Mouse (Mus musculus): ENCODE results near the gene Cd300ld3. TPM values are rescaled to one million over a fixed set of nuclear protein-coding genes. Genes with fewer than 3 reads are reported as not detected.
"Not testable (repeated sequence)": the region's sequence is repeated elsewhere in the genome, so short reads cannot be mapped to it uniquely, and the experiment has no call there.

The Cd300ld3 gene
- polyA plus RNA-seq, 1 experiment from 2014 or later = not detected

GRCm38 (mm10) chr11:115052206-115052605 is 4.0 kb upstream of the Cd300ld3 start:
- H3K9ac ChIP-seq = no peak overlapping the region
- H3K4me3 ChIP-seq = no peak overlapping the region
- no peak overlapping the region for H3K27ac ChIP-seq
- no peak overlapping the region for H3K4me2 ChIP-seq
- no peak for ATAC-seq (ENCODE audit: borderline replicate concordance, extremely low read depth, low FRiP score, low TSS enrichment)
- no peaks in the 10 kb centered on the region for H3K4me1 ChIP-seq
- WGBS = 2% methylated on average over 9 of the region's 9 CpGs
- no peaks in the 10 kb centered on the region for H3K36me3 ChIP-seq
- no peaks in the 10 kb centered on the region for H3K27me3 ChIP-seq
- no peaks in the 10 kb centered on the region for H3K9me3 ChIP-seq

GRCm38 (mm10) chr11:115049282-115049895 is 1.2 kb upstream of the Cd300ld3 start:
- Histone ChIP-seq H3K4me1 (no peaks in the 10 kb centered on the region), H3K4me3 (no peak overlapping the region), H3K27ac (no peak overlapping the region), H3K9me3 (no peaks in the 10 kb centered on the region), H3K27me3 (no peaks in the 10 kb centered on the region), H3K9ac (no peak overlapping the region), H3K4me2 (no peak overlapping the region), H3K36me3 (no peaks in the 10 kb centered on the region)
- 32% methylated on average over 3 of the region's 3 CpGs for WGBS
- no peak for ATAC-seq (ENCODE audit: borderline replicate concordance, extremely low read depth, low FRiP score, low TSS enrichment)

- WGBS = no CpG with 5 or more reads among the region's 6 CpGs
- H3K4me2 ChIP-seq; H3K27ac ChIP-seq; ATAC-seq (ENCODE audit: borderline replicate concordance, extremely low read depth, low FRiP score, low TSS enrichment); H3K4me1 ChIP-seq; H3K36me3 ChIP-seq; H3K27me3 ChIP-seq; H3K9ac ChIP-seq; H3K9me3 ChIP-seq; H3K4me3 ChIP-seq: not testable (repeated sequence)
Measured at GRCm38 (mm10) chr11:115037669-115038068, 10.5 kb downstream of the Cd300ld3 start, which contains the start of gene Cd300ld5. TSS of gene Cd300ld5 (minus strand) at chr11:115037769.

GRCm38 (mm10) chr11:115026912-115027311 is 21.3 kb downstream of the Cd300ld3 start, which contains the start of gene Cd300ld4:
TSS of gene Cd300ld4 (minus strand) at chr11:115027012.
- not testable (repeated sequence) for ATAC-seq (ENCODE audit: borderline replicate concordance, extremely low read depth, low FRiP score, low TSS enrichment); H3K36me3 ChIP-seq; H3K4me2 ChIP-seq; H3K27me3 ChIP-seq; H3K9ac ChIP-seq; H3K27ac ChIP-seq; H3K4me3 ChIP-seq; H3K9me3 ChIP-seq; H3K4me1 ChIP-seq
- no CpG with 5 or more reads among the region's 6 CpGs for WGBS

- H3K4me1 ChIP-seq; H3K4me2 ChIP-seq; H3K9ac ChIP-seq; H3K27me3 ChIP-seq; H3K27ac ChIP-seq; H3K9me3 ChIP-seq; ATAC-seq (ENCODE audit: borderline replicate concordance, extremely low read depth, low FRiP score, low TSS enrichment); H3K4me3 ChIP-seq; H3K36me3 ChIP-seq: not testable (repeated sequence)
- WGBS = no CpG with 5 or more reads among the region's 7 CpGs
Measured at GRCm38 (mm10) chr11:115016093-115016492, 32.1 kb downstream of the Cd300ld3 start, which contains the start of gene Cd300ld2. TSS of gene Cd300ld2 (minus strand) at chr11:115016193.

GRCm38 (mm10) chr11:115004070-115004469 is 44.1 kb downstream of the Cd300ld3 start:
- no peak overlapping the region for H3K4me2 ChIP-seq
- no peak overlapping the region for H3K27ac ChIP-seq
- H3K27me3 ChIP-seq = no peaks in the 10 kb centered on the region
- H3K4me1 ChIP-seq = no peaks in the 10 kb centered on the region
- no peaks in the 10 kb centered on the region for H3K9me3 ChIP-seq
- no peak overlapping the region for H3K4me3 ChIP-seq
- 73% methylated on average over 5 of the region's 5 CpGs for WGBS
- H3K36me3 ChIP-seq = no peaks in the 10 kb centered on the region
- ATAC-seq (ENCODE audit: borderline replicate concordance, extremely low read depth, low FRiP score, low TSS enrichment) = no peak
- H3K9ac ChIP-seq = no peak overlapping the region

- no peak for ATAC-seq (ENCODE audit: borderline replicate concordance, extremely low read depth, low FRiP score, low TSS enrichment)
- Histone ChIP-seq H3K9me3 (no peaks in the 10 kb centered on the region), H3K27ac (no peak within 1 kb of the TSS), H3K36me3 (no peaks in the 10 kb centered on the region), H3K27me3 (no peaks in the 10 kb centered on the region), H3K4me1 (no peaks in the 10 kb centered on the region), H3K9ac (no peak within 1 kb of the TSS), H3K4me2 (no peak within 1 kb of the TSS), H3K4me3 (no peak within 1 kb of the TSS)
- WGBS = 64% methylated on average over 7 of the region's 7 CpGs
Measured at GRCm38 (mm10) chr11:115001474-115002040, 46.7 kb downstream of the Cd300ld3 start, which contains the start of gene Cd300c2. TSS of gene Cd300c2 (minus strand) at chr11:115001880.

Other genes starting within 250 kb of the Cd300ld3 start
- not detected in 2 replicates for gene Gpr142, start 249.5 kb downstream of the Cd300ld3 start, polyA plus RNA-seq (2015; fragmentation: Nextera tagmentation; extraction: Ambion mirVana)
- gene Gprc5c, start 197.3 kb downstream of the Cd300ld3 start, polyA plus RNA-seq (2015; fragmentation: Nextera tagmentation; extraction: Ambion mirVana) = 35.4 and 36.1 TPM in 2 replicates
- 1.2 and 1.4 TPM in 2 replicates for gene Cd300a, start 158.4 kb downstream of the Cd300ld3 start, polyA plus RNA-seq (2015; fragmentation: Nextera tagmentation; extraction: Ambion mirVana)
- 0.21 and 0.23 TPM in 2 replicates for gene Cd300lb, start 114.0 kb downstream of the Cd300ld3 start, polyA plus RNA-seq (2015; fragmentation: Nextera tagmentation; extraction: Ambion mirVana)
- gene Cd300c, start 79.3 kb downstream of the Cd300ld3 start, polyA plus RNA-seq (2015; fragmentation: Nextera tagmentation; extraction: Ambion mirVana) = not detected in 2 replicates
- 0.10 and 0.17 TPM in 2 replicates for gene Cd300ld, start 58.5 kb downstream of the Cd300ld3 start, polyA plus RNA-seq (2015; fragmentation: Nextera tagmentation; extraction: Ambion mirVana)
- 2.8 and 2.9 TPM in 2 replicates for gene Cd300c2, start 46.5 kb downstream of the Cd300ld3 start, polyA plus RNA-seq (2015; fragmentation: Nextera tagmentation; extraction: Ambion mirVana)
- gene Cd300ld2, start 32.2 kb downstream of the Cd300ld3 start, polyA plus RNA-seq (2015; fragmentation: Nextera tagmentation; extraction: Ambion mirVana) = not detected in 2 replicates
- not detected in 2 replicates for gene Cd300ld4, start 21.4 kb downstream of the Cd300ld3 start, polyA plus RNA-seq (2015; fragmentation: Nextera tagmentation; extraction: Ambion mirVana)
- not detected in 2 replicates for gene Cd300ld5, start 10.6 kb downstream of the Cd300ld3 start, polyA plus RNA-seq (2015; fragmentation: Nextera tagmentation; extraction: Ambion mirVana)
- gene Cd300e, start 13.8 kb upstream of the Cd300ld3 start, polyA plus RNA-seq (2015; fragmentation: Nextera tagmentation; extraction: Ambion mirVana) = 0.06 TPM in 1 of 2 replicates, not detected in the other
- 0.81 and 1.7 TPM in 2 replicates for gene Rab37, start 43.0 kb upstream of the Cd300ld3 start, polyA plus RNA-seq (2015; fragmentation: Nextera tagmentation; extraction: Ambion mirVana)
- 1.3 and 1.8 TPM in 2 replicates for gene Cd300lf, start 85.6 kb upstream of the Cd300ld3 start, polyA plus RNA-seq (2015; fragmentation: Nextera tagmentation; extraction: Ambion mirVana)
- 55.0 and 58.2 TPM in 2 replicates for gene Slc9a3r1, start 114.9 kb upstream of the Cd300ld3 start, polyA plus RNA-seq (2015; fragmentation: Nextera tagmentation; extraction: Ambion mirVana)
- gene Tmem104, start 139.1 kb upstream of the Cd300ld3 start, polyA plus RNA-seq (2015; fragmentation: Nextera tagmentation; extraction: Ambion mirVana) = 10.5 and 12.3 TPM in 2 replicates
- 22.0 and 23.8 TPM in 2 replicates for gene Nat9, start 139.4 kb upstream of the Cd300ld3 start, polyA plus RNA-seq (2015; fragmentation: Nextera tagmentation; extraction: Ambion mirVana)
- 0.05 and 0.08 TPM in 2 replicates for gene Grin2c, start 218.8 kb upstream of the Cd300ld3 start, polyA plus RNA-seq (2015; fragmentation: Nextera tagmentation; extraction: Ambion mirVana)
- 14.6 and 15.8 TPM in 2 replicates for gene Fdxr, start 228.6 kb upstream of the Cd300ld3 start, polyA plus RNA-seq (2015; fragmentation: Nextera tagmentation; extraction: Ambion mirVana)
- gene Fads6, start 249.3 kb upstream of the Cd300ld3 start, polyA plus RNA-seq (2015; fragmentation: Nextera tagmentation; extraction: Ambion mirVana) = 0.30 and 0.32 TPM in 2 replicates